Mouse (Mus musculus): ENCODE measurements around the gene Unc45a. TPM values are rescaled to one million over a fixed set of nuclear protein-coding genes. Genes with fewer than 3 reads are reported as not detected.

Gene Unc45a
- total and polyA plus RNA-seq, 2 experiments from 2014 or later: 50.1 to 69.4 TPM

- TF ChIP-seq CTCF (IDR thresholded peaks at IDR 0.05; ENCODE audit: low read depth): no peak
- Histone ChIP-seq H3K9me3 (ENCODE audit: low read length) (no peaks in the 10 kb centered on the region), H3K27me3 (ENCODE audit: insufficient read depth, low read length) (no peaks in the 10 kb centered on the region), H3K9ac (no peak overlapping the region), H3K4me3 (ENCODE audit: low read depth, low read length) (no peak overlapping the region), H3K4me1 (ENCODE audit: insufficient read depth) (no peaks in the 10 kb centered on the region), H3K4me2 (ENCODE audit: low read depth) (no peak overlapping the region), H3K27ac (ENCODE audit: low read depth, low read length) (no peak overlapping the region), H3K36me3 (ENCODE audit: insufficient read depth) (peaks cover 43% of the 10 kb centered on the region)
- no peak for DNase-seq
- 91% methylated on average over 9 of the region's 9 CpGs for WGBS
- ATAC-seq: no peak
These were observed 27.2 kb upstream of the Unc45a start for GRCm38 (mm10) chr7:80368009-80368408.

GRCm38 (mm10) chr7:80367232-80367631 is 26.4 kb upstream of the Unc45a start:
- Histone ChIP-seq H3K4me3 (ENCODE audit: low read depth, low read length) (no peak overlapping the region), H3K4me1 (ENCODE audit: insufficient read depth) (no peaks in the 10 kb centered on the region), H3K4me2 (ENCODE audit: low read depth) (no peak overlapping the region), H3K9me3 (ENCODE audit: low read length) (no peaks in the 10 kb centered on the region), H3K27ac (ENCODE audit: low read depth, low read length) (no peak overlapping the region), H3K27me3 (ENCODE audit: insufficient read depth, low read length) (no peaks in the 10 kb centered on the region), H3K9ac (no peak overlapping the region), H3K36me3 (ENCODE audit: insufficient read depth) (peaks cover 51% of the 10 kb centered on the region)
- ATAC-seq: no peak
- no peak for DNase-seq
- no peak for TF ChIP-seq CTCF (IDR thresholded peaks at IDR 0.05; ENCODE audit: low read depth)
- WGBS: 97% methylated on average over 7 of the region's 7 CpGs

GRCm38 (mm10) chr7:80365759-80366158 is 25.0 kb upstream of the Unc45a start:
- Histone ChIP-seq H3K9ac (no peak overlapping the region), H3K4me1 (ENCODE audit: insufficient read depth) (no peaks in the 10 kb centered on the region), H3K9me3 (ENCODE audit: low read length) (no peaks in the 10 kb centered on the region), H3K4me3 (ENCODE audit: low read depth, low read length) (no peak overlapping the region), H3K4me2 (ENCODE audit: low read depth) (no peak overlapping the region), H3K36me3 (ENCODE audit: insufficient read depth) (peaks cover 65% of the 10 kb centered on the region), H3K27me3 (ENCODE audit: insufficient read depth, low read length) (no peaks in the 10 kb centered on the region), H3K27ac (ENCODE audit: low read depth, low read length) (no peak overlapping the region)
- ATAC-seq: no peak
- no peak for DNase-seq
- WGBS: 78% methylated on average over 2 of the region's 2 CpGs
- no peak for TF ChIP-seq CTCF (IDR thresholded peaks at IDR 0.05; ENCODE audit: low read depth)

- Histone ChIP-seq H3K36me3 (ENCODE audit: insufficient read depth) (peaks cover 89% of the 10 kb centered on the region), H3K9me3 (ENCODE audit: low read length) (no peaks in the 10 kb centered on the region), H3K27me3 (ENCODE audit: insufficient read depth, low read length) (no peaks in the 10 kb centered on the region), H3K4me3 (ENCODE audit: low read depth, low read length) (no peak overlapping the region), H3K4me1 (ENCODE audit: insufficient read depth) (no peaks in the 10 kb centered on the region), H3K4me2 (ENCODE audit: low read depth) (no peak overlapping the region), H3K27ac (ENCODE audit: low read depth, low read length) (no peak overlapping the region), H3K9ac (no peak overlapping the region)
- 81% methylated on average over 3 of the region's 3 CpGs for WGBS
- no peak for TF ChIP-seq CTCF (IDR thresholded peaks at IDR 0.05; ENCODE audit: low read depth)
- DNase-seq (no peak), ATAC-seq (no peak)
These were observed 19.6 kb upstream of the Unc45a start for GRCm38 (mm10) chr7:80360435-80360834.

- H3K27me3 ChIP-seq (ENCODE audit: insufficient read depth, low read length): no peaks in the 10 kb centered on the region
- no peak overlapping the region for H3K9ac ChIP-seq
- ATAC-seq (no peak), DNase-seq (no peak)
- TF ChIP-seq CTCF (IDR thresholded peaks at IDR 0.05; ENCODE audit: low read depth): no peak
- H3K4me3 ChIP-seq (ENCODE audit: low read depth, low read length): no peak overlapping the region
- 47% methylated on average over 4 of the region's 4 CpGs for WGBS
- H3K36me3 ChIP-seq (ENCODE audit: insufficient read depth): peaks cover 89% of the 10 kb centered on the region
- H3K4me1 ChIP-seq (ENCODE audit: insufficient read depth): no peaks in the 10 kb centered on the region
- no peak overlapping the region for H3K27ac ChIP-seq (ENCODE audit: low read depth, low read length)
- H3K4me2 ChIP-seq (ENCODE audit: low read depth): no peak overlapping the region
- H3K9me3 ChIP-seq (ENCODE audit: low read length): no peaks in the 10 kb centered on the region
These were observed 17.2 kb upstream of the Unc45a start for GRCm38 (mm10) chr7:80358039-80358438.

- no peak overlapping the region for H3K4me2 ChIP-seq (ENCODE audit: low read depth)
- DNase-seq (no peak), ATAC-seq (peak; percentile 83)
- WGBS: 17% methylated on average over 8 of the region's 8 CpGs
- no peak overlapping the region for H3K9ac ChIP-seq
- no peaks in the 10 kb centered on the region for H3K4me1 ChIP-seq (ENCODE audit: insufficient read depth)
- peaks cover 89% of the 10 kb centered on the region for H3K36me3 ChIP-seq (ENCODE audit: insufficient read depth)
- H3K9me3 ChIP-seq (ENCODE audit: low read length): no peaks in the 10 kb centered on the region
- H3K27ac ChIP-seq (ENCODE audit: low read depth, low read length): no peak overlapping the region
- no peak for TF ChIP-seq CTCF (IDR thresholded peaks at IDR 0.05; ENCODE audit: low read depth)
- no peaks in the 10 kb centered on the region for H3K27me3 ChIP-seq (ENCODE audit: insufficient read depth, low read length)
- no peak overlapping the region for H3K4me3 ChIP-seq (ENCODE audit: low read depth, low read length)
These were observed 16.4 kb upstream of the Unc45a start for GRCm38 (mm10) chr7:80357156-80357555.

- no peak for TF ChIP-seq CTCF (IDR thresholded peaks at IDR 0.05; ENCODE audit: low read depth)
- peaks cover 88% of the 10 kb centered on the region for H3K36me3 ChIP-seq (ENCODE audit: insufficient read depth)
- no peaks in the 10 kb centered on the region for H3K27me3 ChIP-seq (ENCODE audit: insufficient read depth, low read length)
- WGBS: 86% methylated on average over 13 of the region's 13 CpGs
- ATAC-seq (no peak), DNase-seq (no peak)
- H3K27ac ChIP-seq (ENCODE audit: low read depth, low read length): no peak overlapping the region
- H3K4me2 ChIP-seq (ENCODE audit: low read depth): no peak overlapping the region
- H3K9me3 ChIP-seq (ENCODE audit: low read length): no peaks in the 10 kb centered on the region
- no peak overlapping the region for H3K4me3 ChIP-seq (ENCODE audit: low read depth, low read length)
- no peaks in the 10 kb centered on the region for H3K4me1 ChIP-seq (ENCODE audit: insufficient read depth)
- H3K9ac ChIP-seq: no peak overlapping the region
These were observed 15.5 kb upstream of the Unc45a start for GRCm38 (mm10) chr7:80356351-80356750.

GRCm38 (mm10) chr7:80352920-80353319 is 12.1 kb upstream of the Unc45a start:
- WGBS: 93% methylated on average over 8 of the region's 8 CpGs
- Histone ChIP-seq H3K9ac (no peak overlapping the region), H3K4me3 (ENCODE audit: low read depth, low read length) (no peak overlapping the region), H3K4me1 (ENCODE audit: insufficient read depth) (no peaks in the 10 kb centered on the region), H3K27ac (ENCODE audit: low read depth, low read length) (no peak overlapping the region), H3K4me2 (ENCODE audit: low read depth) (no peak overlapping the region), H3K27me3 (ENCODE audit: insufficient read depth, low read length) (no peaks in the 10 kb centered on the region), H3K36me3 (ENCODE audit: insufficient read depth) (peaks cover 71% of the 10 kb centered on the region), H3K9me3 (ENCODE audit: low read length) (no peaks in the 10 kb centered on the region)
- ATAC-seq: no peak
- DNase-seq: no peak
- no peak for TF ChIP-seq CTCF (IDR thresholded peaks at IDR 0.05; ENCODE audit: low read depth)
